Mouse (Mus musculus): ENCODE results near the gene Pfn1. TPM values are rescaled to one million over a fixed set of nuclear protein-coding genes. Genes with fewer than 3 reads are reported as not detected.

The Pfn1 gene
- total and polyA plus RNA-seq, 2 experiments from 2014 or later: 460 to 634 TPM

DNA sequence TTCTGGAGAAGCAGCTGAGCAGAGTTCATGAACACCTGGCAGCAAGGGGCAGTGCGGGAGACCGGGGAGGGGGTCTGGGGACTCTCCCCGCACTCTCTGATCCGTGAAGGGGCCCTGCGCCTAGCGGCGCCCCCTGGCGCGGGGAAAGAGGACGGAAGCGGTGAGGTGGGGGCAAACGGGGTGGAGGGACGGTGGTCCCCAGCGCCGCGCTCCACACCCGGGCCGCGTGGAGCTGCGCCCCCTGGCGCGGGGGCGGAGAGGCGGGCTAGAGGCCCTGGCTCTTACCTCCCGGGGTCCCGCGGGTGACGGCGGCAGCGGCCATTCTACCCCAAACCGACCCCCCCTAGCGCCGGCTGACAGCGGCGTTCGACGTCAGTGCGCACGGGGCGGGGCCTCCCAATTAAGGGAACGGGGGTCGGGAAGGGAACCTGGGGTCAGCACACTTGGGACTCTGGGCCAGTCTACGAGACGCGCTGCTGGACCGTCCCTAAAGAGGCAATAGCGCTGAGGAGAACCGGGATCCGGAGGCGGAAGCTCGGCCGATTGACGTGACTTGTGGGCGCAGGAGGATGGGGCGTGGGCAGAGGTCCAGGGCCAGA lies 33.3 kb upstream of the Pfn1 start, which contains the start of gene Camta2:
Camta2 (minus strand) TSS at position 505 of the 599 bp plus-strand sequence.
- peak; percentile 46 for TF ChIP-seq CTCF (IDR thresholded peaks at IDR 0.05; ENCODE audit: low read depth)
- WGBS: 0% methylated on average over 52 of the region's 55 CpGs

DNA sequence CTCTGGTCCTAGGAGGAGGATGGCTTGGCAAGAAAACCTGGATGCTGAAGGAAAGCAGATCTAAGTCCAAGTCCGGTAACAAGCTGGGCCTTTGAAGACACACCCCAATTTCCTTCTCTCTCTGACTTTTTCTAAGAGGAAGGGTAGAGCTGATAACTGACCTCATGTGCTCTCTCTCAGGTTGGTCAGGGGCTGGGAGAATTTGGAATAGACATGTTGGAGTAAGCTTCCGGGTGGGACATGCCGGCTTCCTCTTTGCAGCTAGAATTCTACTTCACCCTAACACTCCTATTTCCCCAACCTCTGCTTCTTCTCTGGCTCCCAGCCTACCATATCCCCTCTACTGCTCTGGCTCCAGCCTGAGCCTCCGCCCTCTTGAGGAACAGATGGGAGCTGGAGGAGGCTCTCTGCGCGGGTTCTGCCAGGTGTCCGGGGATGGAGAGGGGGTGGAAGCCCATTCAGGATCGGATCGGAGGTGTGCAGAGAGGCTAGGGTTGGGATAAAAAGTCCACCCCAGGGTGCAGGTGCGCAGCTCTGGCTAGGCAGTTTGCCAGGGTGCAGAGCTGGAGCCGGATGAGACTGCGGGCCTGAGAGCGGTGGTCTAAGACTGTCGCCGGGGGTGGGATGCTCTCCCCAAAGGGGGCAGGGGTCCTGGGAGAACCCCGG lies 32.6 kb upstream of the Pfn1 start:
- 2% methylated on average over 16 of the region's 16 CpGs for WGBS
- peak; percentile 64 for ATAC-seq
- peak; percentile 26 for TF ChIP-seq CTCF (IDR thresholded peaks at IDR 0.05; ENCODE audit: low read depth)

More for the DNA sequence above, 33.3 kb upstream of the Pfn1 start, which contains the start of gene Camta2:
- DNase-seq (ENCODE audit: low spot score): peak; percentile 90
- peak; percentile 85 for ATAC-seq
- Histone ChIP-seq H3K4me1 (ENCODE audit: insufficient read depth, low read length) (peaks cover 21% of the 10 kb centered on the region), H3K36me3 (ENCODE audit: insufficient read depth, low read length) (peaks cover 13% of the 10 kb centered on the region; the same call in 1 of the 2 replicates), H3K9me3 (ENCODE audit: low read length) (no peaks in the 10 kb centered on the region), H3K27ac (peak within 1 kb of the TSS; percentile 87), H3K27me3 (ENCODE audit: insufficient read depth, low read length) (no peaks in the 10 kb centered on the region), H3K9ac (replicated peaks; ENCODE audit: low read length) (peak within 1 kb of the TSS; percentile 85), H3K4me2 (ENCODE audit: low read depth, low read length) (peak within 1 kb of the TSS; percentile 79), H3K4me3 (ENCODE audit: low read length) (peak within 1 kb of the TSS; percentile 73)

DNA sequence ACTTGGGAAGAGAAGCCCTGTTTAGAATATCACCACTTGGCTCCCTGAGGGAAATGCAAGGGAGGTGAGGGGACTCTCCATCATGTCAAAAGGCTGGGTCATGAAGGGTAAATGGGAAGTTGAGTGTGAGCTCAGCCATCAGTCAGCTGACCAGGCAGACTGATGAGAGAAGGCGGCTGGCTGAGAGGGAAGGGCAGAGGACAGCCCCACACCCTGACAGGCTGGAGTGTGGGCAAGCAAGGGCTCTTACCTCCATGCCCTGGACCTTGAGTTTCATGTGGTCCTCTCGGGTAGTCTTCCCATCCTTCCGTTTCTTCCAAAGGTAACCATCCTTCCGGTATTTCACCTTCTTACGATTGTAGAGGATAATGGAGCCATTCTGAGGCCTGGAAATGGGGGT lies 29.2 kb upstream of the Pfn1 start:
- no peak overlapping the region for H3K9ac ChIP-seq (replicated peaks; ENCODE audit: low read length)
- H3K4me3 ChIP-seq (ENCODE audit: low read length): no peak overlapping the region
- no peaks in the 10 kb centered on the region for H3K27me3 ChIP-seq (ENCODE audit: insufficient read depth, low read length)
- no peak for TF ChIP-seq CTCF (IDR thresholded peaks at IDR 0.05; ENCODE audit: low read depth)
- ATAC-seq (no peak), DNase-seq (ENCODE audit: low spot score) (no peak)
- H3K4me2 ChIP-seq (ENCODE audit: low read depth, low read length): no peak overlapping the region
- H3K36me3 ChIP-seq (ENCODE audit: insufficient read depth, low read length): peaks cover 27% of the 10 kb centered on the region
- peaks cover 21% of the 10 kb centered on the region for H3K4me1 ChIP-seq (ENCODE audit: insufficient read depth, low read length)
- no peak overlapping the region for H3K27ac ChIP-seq
- 87% methylated on average over 5 of the region's 5 CpGs for WGBS
- H3K9me3 ChIP-seq (ENCODE audit: low read length): no peaks in the 10 kb centered on the region

More for the DNA sequence above, 32.6 kb upstream of the Pfn1 start:
- H3K4me2 ChIP-seq (ENCODE audit: low read depth, low read length): peak overlapping the region; percentile 79
- no peaks in the 10 kb centered on the region for H3K27me3 ChIP-seq (ENCODE audit: insufficient read depth, low read length)
- peaks cover 25% of the 10 kb centered on the region for H3K4me1 ChIP-seq (ENCODE audit: insufficient read depth, low read length)
- peak overlapping the region; percentile 87 for H3K27ac ChIP-seq
- H3K9me3 ChIP-seq (ENCODE audit: low read length): no peaks in the 10 kb centered on the region
- H3K9ac ChIP-seq (replicated peaks; ENCODE audit: low read length): peak overlapping the region; percentile 85
- peak; percentile 54 for DNase-seq (ENCODE audit: low spot score)
- peak overlapping the region; percentile 73 for H3K4me3 ChIP-seq (ENCODE audit: low read length)
- H3K36me3 ChIP-seq (ENCODE audit: insufficient read depth, low read length): peaks cover 13% of the 10 kb centered on the region; the same call in 1 of the 2 replicates

DNA sequence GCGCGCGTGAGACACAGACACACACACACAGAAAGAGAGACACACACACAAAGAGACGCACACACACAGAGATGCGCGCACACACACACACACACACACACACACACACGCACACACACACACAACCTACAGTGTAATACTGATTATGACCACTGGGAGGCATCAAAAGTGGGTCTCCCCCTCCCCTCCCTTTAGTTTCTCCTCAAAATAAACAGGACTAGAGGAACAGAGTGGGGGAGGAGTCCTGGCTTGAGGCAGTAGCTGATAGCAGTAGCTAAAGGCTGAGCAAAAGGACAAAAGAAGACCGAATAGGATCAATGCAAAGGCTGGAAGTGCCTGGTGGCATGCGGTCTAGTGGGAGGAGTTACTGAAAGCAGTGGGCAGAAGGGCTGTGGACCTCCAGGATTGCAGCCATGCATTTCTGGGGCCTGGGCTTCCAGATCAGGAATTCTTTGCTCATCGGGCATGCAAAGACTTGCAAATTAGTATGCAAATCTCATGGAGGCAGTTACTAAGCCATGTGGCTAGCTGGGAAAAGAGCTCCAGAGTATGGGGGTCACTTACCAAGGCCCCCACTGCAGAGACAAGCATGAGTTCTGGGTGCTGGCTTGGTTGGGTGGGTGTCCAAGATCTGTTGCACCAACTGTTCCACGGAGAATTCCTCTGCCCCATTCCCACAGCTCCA lies 27.6 kb upstream of the Pfn1 start:
- ATAC-seq (peak; percentile 89), DNase-seq (ENCODE audit: low spot score) (peak; percentile 88)
- Histone ChIP-seq H3K9ac (replicated peaks; ENCODE audit: low read length) (no peak overlapping the region), H3K27me3 (ENCODE audit: insufficient read depth, low read length) (no peaks in the 10 kb centered on the region), H3K9me3 (ENCODE audit: low read length) (no peaks in the 10 kb centered on the region), H3K4me3 (ENCODE audit: low read length) (no peak overlapping the region), H3K27ac (peak overlapping the region; percentile 59; the same call in 1 of the 2 replicates), H3K36me3 (ENCODE audit: insufficient read depth, low read length) (peaks cover 32% of the 10 kb centered on the region), H3K4me2 (ENCODE audit: low read depth, low read length) (no peak overlapping the region), H3K4me1 (ENCODE audit: insufficient read depth, low read length) (peaks cover 14% of the 10 kb centered on the region; the same call in 1 of the 2 replicates)
- TF ChIP-seq CTCF (IDR thresholded peaks at IDR 0.05; ENCODE audit: low read depth): peak; percentile 93
- WGBS: 11% methylated on average over 11 of the region's 11 CpGs

DNA sequence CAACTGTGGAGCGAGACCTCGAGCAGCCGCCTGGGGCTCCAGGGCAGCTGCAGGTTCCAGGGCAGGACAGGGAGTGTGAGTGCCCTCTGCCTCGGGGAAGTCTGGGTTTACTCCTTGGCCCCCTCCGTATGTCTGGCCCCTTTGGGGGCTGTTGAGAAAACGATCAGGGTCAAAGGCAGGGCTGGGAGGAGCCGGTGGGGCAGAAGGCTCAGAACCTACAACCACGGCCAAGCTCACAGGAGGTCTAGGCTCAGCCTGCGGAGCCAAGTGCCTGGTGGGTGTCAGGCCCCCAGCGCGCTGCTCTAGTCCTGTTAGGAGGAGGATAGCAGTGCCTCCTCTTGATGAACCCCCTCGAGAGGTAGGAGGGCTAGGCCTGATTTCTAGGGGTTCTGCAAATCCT lies 26.7 kb upstream of the Pfn1 start:
- no peak overlapping the region for H3K9ac ChIP-seq (replicated peaks; ENCODE audit: low read length)
- DNase-seq (ENCODE audit: low spot score) (no peak), ATAC-seq (no peak)
- H3K4me2 ChIP-seq (ENCODE audit: low read depth, low read length): no peak overlapping the region
- no peaks in the 10 kb centered on the region for H3K9me3 ChIP-seq (ENCODE audit: low read length)
- peaks cover 5% of the 10 kb centered on the region; the same call in 1 of the 2 replicates for H3K4me1 ChIP-seq (ENCODE audit: insufficient read depth, low read length)
- H3K4me3 ChIP-seq (ENCODE audit: low read length): no peak overlapping the region
- H3K27ac ChIP-seq: no peak overlapping the region
- H3K36me3 ChIP-seq (ENCODE audit: insufficient read depth, low read length): peaks cover 32% of the 10 kb centered on the region
- WGBS: 69% methylated on average over 12 of the region's 12 CpGs
- TF ChIP-seq CTCF (IDR thresholded peaks at IDR 0.05; ENCODE audit: low read depth): no peak
- no peaks in the 10 kb centered on the region for H3K27me3 ChIP-seq (ENCODE audit: insufficient read depth, low read length)

DNA sequence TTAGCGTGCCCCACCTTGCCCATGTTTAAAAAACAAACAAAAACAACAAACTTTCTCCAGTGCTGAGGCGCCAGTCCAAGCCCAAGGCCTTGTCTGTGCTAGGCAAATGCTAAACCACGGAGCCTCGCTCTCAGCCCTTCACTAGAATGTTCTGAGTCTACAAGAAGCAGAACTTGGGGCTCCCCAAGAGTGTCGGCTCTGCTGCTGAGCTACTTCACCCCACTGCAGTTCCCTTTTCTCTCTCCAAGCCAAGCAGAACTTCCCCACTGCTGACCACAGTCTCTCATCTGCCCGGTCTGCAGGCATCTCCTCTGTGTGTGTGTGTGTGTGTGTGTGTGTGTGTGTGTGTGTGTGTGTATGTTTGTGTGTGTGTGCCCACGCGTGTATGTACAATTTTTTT lies 25.4 kb upstream of the Pfn1 start:
- no peak overlapping the region for H3K27ac ChIP-seq
- H3K27me3 ChIP-seq (ENCODE audit: insufficient read depth, low read length): no peaks in the 10 kb centered on the region
- DNase-seq (ENCODE audit: low spot score): no peak
- peaks cover 40% of the 10 kb centered on the region for H3K36me3 ChIP-seq (ENCODE audit: insufficient read depth, low read length)
- no peak overlapping the region for H3K9ac ChIP-seq (replicated peaks; ENCODE audit: low read length)
- H3K4me3 ChIP-seq (ENCODE audit: low read length): no peak overlapping the region
- 94% methylated on average over 8 of the region's 8 CpGs for WGBS
- TF ChIP-seq CTCF (IDR thresholded peaks at IDR 0.05; ENCODE audit: low read depth): no peak
- H3K4me2 ChIP-seq (ENCODE audit: low read depth, low read length): no peak overlapping the region
- peaks cover 4% of the 10 kb centered on the region; the same call in 1 of the 2 replicates for H3K4me1 ChIP-seq (ENCODE audit: insufficient read depth, low read length)
- H3K9me3 ChIP-seq (ENCODE audit: low read length): no peaks in the 10 kb centered on the region
- no peak for ATAC-seq

All from hindbrain, postnatal 0 days (tissue).